Mouse (Mus musculus) E14TG2a.4 (cell line): Measurements from ENCODE around the gene Bri3.

Experiments
- CTCF ChIP-seq: conservative IDR thresholded peaks from 2 replicates; pipeline ENCODE4 v1.5.1; 2014; ENCODE audit warnings: low read length
- NANOG ChIP-seq: IDR thresholded peaks from 2 replicates; pipeline ENCODE4 v1.6.1; 2014; ENCODE audit warnings: borderline replicate concordance, low read length, mixed read lengths
- POU5F1 ChIP-seq: IDR thresholded peaks from 2 replicates; pipeline ENCODE4 v1.6.1; 2014; ENCODE audit warnings: low read length, borderline replicate concordance

GRCm38 (mm10) chr5:144256888-144257287 lies 12.7 kb downstream of the Bri3 start:
- TF ChIP-seq CTCF: no peak
- TF ChIP-seq POU5F1: no peak
- no peak for TF ChIP-seq NANOG
